Mouse (Mus musculus) megakaryocyte progenitor cell, adult 5-6 weeks (primary cell): ENCODE measurements at regions not wholly inside any gene's neighbourhood (a gene's known extent, or its start where the extent isn't known, plus 50 kb on each side); places are given as distances from the start of the nearest gene placed in this dataset.

Experiments
- ATAC-seq: replicated peaks from 2 replicates; pipeline ENCODE4 v1.8.0; 2016; ENCODE audit warnings: mild to moderate bottlenecking, moderate TSS enrichment, inconsistent platforms; ENCODE audit not compliant: poor library complexity

- no peak for ATAC-seq
Observed at GRCm38 (mm10) chr15:9898211-9898610, 149.5 kb upstream of the Spef2 start.

DNA sequence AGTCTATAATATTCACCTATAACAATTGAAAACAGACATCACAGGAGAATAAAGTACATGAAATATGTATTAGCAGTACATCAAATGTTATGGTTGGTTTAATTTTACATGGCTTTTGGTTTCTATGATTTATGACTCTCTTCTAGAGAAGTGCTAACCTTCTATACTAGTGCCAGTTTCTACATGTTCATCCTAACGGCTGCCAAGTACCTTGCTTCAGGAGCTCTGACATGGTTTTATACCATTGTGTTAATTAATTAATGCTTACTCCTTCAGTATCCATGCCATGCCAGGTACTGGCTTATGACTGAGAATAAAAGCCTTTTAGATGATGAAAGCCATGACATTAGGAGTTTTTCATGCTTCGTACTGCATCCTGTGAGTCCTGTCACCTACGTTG, 144.5 kb upstream of the Spef2 start:
- no peak for ATAC-seq

GRCm38 (mm10) chr15:9892208-9892607, 143.5 kb upstream of the Spef2 start:
- no peak for ATAC-seq

GRCm38 (mm10) chr15:9891446-9891845, 142.8 kb upstream of the Spef2 start:
- ATAC-seq = peak; percentile 83

DNA sequence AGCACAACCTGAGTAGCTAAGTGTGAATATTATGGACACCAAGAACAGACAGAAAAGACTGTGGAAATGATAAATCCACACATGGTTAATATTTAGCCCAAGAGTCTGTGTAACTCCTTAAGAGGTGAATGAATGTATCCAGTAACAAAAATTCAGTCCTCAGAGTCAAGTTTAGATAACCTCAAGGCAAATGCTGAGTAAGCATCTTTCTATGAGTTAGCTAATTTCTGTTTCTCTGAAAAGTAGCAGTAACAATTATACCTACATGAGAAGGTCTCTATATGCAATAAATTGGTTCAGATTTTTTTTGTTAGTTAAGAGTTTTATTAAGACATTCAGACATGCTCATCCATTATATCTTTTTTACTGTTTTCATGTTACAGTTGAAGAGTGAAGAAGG, 127.1 kb upstream of the Spef2 start:
- ATAC-seq = no peak

DNA sequence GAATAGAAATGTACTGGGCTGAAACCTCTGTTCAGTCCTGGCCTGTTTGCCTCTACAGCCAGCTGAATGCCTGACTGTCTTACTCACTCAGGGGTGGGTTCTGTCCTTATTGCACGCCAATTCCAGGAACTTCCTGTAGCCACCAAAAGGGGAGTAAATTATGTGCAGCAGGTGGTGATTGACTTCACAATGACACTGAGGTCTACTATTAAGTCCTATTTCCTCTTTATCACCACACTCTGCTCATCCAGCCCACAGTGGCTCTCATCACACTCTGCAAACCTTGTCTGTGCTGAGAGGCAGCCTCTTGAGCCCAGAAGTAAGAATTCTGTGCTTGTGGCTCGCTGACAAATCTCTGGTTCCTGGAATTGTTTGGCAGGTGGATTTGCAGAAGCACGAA, 121.5 kb upstream of the Spef2 start:
- ATAC-seq = peak; percentile 92

GRCm38 (mm10) chr15:9864778-9865177, 116.1 kb upstream of the Spef2 start:
- ATAC-seq = peak; percentile 99

DNA sequence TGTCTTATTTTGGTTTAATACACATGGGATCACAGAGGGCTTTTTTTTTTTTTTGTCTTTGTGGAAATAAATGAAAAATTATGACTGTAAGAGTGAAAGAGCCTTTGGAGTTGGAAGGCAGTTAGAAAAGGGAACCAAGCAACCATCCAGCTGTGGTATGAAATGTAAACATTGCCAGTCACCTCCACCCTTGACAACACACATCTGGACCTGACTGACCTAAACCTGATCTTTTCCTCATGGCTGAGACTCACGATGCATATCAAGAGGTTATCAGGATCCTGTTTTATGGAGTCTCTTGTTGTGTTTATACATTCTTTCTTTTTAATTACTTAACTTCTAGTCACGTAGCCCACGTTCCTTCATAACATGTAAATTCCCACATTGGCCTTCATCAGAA, 113.2 kb upstream of the Spef2 start:
- ATAC-seq = no peak

DNA sequence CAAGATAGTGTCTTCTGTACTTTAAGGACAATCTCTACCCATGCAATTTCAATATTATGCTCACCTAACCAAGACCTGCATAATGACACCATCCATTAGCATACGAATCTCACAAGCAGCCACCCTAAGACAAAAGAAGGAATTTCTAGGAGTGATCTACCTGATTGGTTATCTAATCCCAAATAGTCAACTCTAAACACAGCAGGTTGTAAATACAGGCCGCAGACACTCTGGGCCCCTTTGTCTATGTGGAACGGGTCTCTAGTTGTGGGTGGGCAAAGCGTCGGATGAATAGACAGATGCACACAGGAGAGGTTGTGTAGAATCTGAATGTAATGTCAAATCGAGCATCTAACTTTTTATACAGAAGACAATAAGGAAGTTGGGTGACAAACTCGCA, 91.0 kb upstream of the Spef2 start:
- ATAC-seq = no peak

DNA sequence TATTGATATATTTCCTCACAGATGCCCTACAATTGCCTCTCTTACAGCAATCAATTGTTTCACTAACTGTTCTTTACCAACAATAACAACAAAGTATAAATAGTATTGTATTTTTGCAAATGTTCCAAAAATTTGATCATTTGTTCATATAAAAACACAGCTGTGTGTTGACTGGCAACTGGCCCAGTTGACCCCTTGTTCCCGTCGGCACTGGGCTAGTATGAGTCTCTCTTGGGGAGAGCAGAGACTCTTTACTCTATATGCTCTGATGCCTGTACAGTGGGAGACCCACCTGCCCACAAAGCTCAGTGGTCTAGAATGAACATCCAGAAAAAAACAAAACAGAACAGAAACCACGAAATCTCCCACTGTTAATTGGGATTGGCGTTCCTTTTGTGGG, 86.4 kb upstream of the Spef2 start:
- no peak for ATAC-seq

- ATAC-seq = no peak
Observed at GRCm38 (mm10) chr15:9804469-9804868, 55.8 kb upstream of the Spef2 start.
